Mouse (Mus musculus) neural tube, embryonic 10.5 days (tissue): ENCODE measurements around the gene Hnrnpl.

Experiments used
- DNase-seq: peaks from one replicate; pipeline ENCODE4 v3.0.0-alpha.2; 2017; ENCODE audit warnings: low spot score; ENCODE audit errors: extremely low spot score

Hnrnpl gene

GRCm38 (mm10) chr7:28812436-28812835, 4.1 kb downstream of the Hnrnpl start:
- no peak for DNase-seq

GRCm38 (mm10) chr7:28812949-28813348, 4.6 kb downstream of the Hnrnpl start:
- no peak for DNase-seq

DNA sequence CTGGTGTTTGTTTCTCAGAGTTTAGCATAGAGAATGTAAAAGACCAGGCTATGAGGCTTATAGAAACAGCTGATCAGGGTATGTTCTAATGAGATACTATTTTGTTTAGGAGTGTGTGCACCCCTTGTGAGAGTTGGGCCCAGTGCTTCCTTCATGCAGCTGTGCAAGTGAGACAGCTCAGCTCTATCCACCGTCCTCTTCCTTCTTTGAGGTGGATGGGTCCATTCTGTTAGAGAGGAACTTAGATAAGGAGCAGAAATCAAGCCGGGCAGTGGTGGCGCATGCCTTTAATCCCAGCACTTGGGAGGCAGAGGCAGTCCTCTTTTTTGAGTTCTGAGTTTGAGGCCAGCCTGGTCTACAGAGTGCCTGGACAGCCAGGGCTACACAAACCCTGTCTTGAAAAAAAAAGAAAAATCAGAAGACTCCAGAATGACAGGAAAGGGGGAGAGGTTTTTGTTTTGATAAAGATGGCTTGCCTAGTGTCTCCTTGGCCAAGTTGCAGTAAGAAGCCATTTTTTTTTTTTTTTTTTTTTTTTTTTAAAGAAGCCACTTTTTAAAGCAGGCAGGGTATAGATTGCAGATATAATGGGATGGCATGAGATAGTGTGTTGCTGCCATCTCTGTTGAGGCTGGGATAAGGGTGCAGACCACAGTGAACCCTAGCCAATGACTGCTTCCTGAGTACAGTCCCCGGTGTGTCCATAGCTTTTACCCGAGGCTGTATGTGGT, 6.1 kb downstream of the Hnrnpl start:
- no peak for DNase-seq

GRCm38 (mm10) chr7:28815230-28815629, 6.9 kb downstream of the Hnrnpl start:
- no peak for DNase-seq

DNA sequence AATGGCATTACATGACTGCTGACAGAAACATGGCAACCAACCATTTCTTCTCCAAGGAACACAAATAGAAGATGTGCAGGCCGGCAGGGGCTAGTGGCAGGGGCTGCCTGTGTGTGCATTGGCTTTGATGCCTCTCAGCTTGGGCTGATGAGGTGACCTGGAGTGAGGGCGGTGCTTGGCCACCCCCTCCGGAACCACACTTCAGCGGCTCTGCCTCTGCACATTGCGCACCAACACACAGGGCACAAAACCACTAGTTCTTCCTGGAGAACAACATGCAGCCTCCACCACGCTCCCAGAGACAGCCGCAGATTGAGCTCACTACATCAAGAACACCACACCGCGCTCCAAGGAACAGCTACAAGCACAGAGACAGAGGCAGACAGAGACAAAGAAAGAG, 7.9 kb downstream of the Hnrnpl start:
- DNase-seq: no peak

GRCm38 (mm10) chr7:28816920-28817319, 8.6 kb downstream of the Hnrnpl start:
- DNase-seq: no peak

DNA sequence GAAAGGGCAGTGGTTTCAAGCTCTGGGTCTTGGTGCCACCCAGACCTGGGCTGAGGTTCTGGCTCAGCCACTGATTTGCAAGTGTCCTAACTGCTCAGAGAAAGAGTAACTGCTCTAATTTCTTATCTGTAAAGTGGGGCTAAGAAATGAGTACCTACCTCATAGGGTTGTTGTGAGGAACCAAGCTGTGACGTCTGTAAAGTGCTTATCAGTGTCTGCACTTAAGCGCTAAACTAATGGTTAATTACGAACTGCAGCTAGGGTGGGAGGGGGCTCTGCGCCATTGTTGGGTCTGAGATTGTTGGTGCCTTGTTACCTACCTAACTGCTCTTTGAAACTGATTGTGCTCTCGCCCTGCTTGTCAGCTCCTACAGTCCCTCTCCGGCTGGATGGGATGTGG, 9.2 kb downstream of the Hnrnpl start:
- DNase-seq: no peak

- DNase-seq: no peak
Observed at GRCm38 (mm10) chr7:28817957-28818356, 9.6 kb downstream of the Hnrnpl start.

- no peak for DNase-seq
Observed at GRCm38 (mm10) chr7:28818436-28818835, 10.1 kb downstream of the Hnrnpl start.

- no peak for DNase-seq
Observed at GRCm38 (mm10) chr7:28818861-28819452, 10.6 kb downstream of the Hnrnpl start.

- no peak for DNase-seq
Observed at GRCm38 (mm10) chr7:28819571-28819970, 11.2 kb downstream of the Hnrnpl start.

DNA sequence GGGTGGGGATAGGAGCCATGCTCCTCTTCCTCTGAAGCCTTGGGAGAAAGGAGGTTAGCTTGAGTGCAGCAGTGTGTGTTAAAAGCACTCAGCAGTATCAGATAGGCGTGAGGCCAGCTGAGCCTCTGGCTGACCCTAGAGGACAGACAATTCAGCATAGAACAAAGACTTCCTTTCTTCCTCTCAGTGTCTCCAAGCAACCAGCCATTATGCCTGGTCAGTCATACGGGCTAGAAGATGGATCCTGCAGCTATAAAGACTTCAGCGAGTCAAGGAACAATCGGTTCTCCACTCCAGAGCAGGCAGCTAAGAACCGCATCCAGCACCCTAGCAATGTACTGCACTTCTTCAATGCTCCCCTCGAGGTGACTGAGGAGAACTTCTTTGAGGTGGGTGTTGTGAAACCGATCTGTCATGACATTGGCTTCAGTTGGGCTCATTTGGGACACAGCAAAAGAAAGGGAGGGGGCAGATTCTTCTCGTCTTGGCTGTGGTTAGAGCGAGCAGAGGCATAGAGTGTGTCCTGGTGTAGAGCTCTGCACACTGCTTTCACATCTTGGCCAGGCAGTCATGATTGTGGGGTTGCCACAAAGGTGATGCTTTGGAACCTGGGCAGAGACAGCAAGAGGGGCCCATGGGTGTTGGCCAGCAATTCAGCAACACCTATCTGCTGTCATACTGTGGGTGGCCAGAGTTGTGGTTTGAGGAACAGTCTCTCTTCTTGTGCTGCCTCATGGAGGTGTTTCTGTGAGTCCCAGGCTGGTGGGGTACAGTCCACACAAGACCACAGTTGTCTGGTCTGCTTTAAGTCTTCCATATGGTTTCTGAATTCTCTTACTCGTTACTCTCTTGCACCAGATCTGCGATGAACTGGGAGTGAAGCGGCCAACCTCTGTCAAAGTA, 12.3 kb downstream of the Hnrnpl start:
- peak; percentile 58 for DNase-seq

DNA sequence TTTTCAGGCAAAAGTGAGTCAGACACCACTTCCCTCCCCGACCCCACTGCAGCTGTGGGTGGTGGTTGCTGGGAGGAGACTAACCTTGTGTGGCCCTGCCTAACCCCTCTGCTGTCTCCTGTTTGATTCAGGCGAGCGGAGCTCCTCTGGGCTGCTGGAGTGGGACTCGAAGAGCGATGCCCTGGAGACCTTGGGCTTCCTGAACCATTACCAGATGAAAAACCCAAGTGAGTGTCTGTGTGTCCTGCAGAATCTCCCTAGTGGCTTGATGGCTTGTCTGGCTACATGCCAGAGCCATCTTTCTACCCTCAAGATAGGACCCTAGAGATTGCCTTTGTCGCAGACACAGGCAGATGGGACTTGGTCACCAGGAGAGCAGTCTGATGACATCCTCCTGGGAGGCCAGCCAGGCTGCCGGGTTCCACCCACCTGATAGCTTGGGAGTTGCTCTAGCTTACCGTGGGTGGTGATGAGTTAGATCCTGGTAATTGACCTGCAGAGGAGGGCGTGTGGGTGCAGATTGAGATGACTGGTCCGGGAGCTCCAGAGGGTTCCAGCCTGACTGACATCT, 13.0 kb downstream of the Hnrnpl start:
- no peak for DNase-seq

DNA sequence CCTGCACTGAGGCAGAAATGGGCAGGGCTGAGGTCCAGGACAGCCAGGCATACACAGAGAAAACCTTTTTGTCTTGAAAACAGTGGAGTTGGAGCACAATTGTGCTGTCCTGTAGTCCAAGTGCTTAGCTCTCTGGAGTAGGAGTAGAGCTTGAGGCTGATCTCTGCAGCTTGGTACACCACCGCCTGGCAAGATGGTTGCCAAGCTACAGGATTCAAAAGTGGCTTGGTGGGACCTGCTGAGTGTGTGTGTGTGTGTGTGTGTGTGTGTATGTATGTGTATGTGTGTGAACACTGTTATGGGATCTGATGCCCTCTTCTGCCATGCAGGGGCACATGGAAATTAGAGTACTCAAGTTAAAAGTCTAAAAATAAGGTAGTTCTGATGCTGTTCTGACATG, 14.2 kb downstream of the Hnrnpl start:
- DNase-seq: no peak

DNA sequence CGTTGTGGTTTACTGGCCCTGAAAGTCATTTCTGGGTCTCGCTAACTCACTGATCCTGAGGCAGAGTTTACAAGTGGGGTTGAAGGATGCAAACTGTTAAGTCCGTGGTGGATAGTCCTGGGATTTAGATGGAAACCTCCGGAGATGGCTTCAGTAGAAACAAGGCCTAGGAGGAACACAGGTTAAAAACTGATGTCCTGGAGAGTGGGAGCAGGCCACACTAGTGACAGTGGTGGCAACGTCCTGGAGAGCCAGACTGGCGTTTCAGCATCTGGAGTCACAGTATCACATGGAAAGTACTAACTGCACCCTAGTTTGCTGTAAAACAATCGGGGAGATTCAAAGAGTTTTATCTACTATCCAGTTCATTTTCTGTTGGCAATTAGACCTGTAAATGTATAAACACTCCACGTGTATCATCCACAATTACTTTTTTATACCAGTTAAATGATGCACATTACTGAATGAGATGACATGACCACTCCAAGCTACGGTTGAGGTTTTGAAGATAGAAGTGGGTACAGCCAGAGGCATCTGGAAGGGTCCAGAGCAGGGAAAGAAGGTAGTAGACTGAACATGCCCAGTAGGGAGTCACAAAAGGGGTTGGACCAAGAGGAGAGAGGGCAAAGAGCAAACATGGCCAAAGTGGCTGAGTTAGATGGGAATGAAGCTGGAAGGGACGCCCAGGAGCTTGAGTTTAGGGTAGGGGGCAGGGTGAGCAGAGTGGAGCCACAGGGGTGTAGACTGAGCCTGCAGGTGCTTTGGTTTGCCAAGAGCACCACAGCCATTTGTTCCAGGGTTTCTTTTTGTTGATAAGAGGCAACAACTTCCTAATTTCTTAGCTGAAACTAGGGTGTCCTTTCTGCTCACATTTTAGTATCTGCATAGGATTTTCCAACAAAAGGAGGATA, 14.9 kb downstream of the Hnrnpl start:
- no peak for DNase-seq

DNA sequence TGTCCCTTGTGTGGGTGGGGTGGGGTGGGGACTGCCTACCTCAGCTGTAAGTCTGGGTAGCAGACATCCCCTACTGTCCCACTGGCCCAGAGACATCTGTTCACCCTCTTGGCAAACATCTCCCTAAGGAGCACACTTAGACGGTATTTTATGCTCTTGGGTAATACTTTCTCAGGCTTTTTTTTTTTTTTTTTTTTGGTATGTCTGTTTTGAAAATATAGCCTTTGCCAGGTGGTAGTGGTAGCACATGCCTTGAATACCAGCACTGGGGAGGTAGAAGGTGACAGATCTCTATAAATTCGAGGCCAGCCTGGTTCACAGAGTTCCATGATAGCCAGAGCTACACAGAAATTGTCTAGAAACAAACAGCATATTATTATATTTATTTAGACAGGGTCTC, 15.6 kb downstream of the Hnrnpl start:
- no peak for DNase-seq

- peak; percentile 86 for DNase-seq
Observed at GRCm38 (mm10) chr7:28824941-28825685, 16.8 kb downstream of the Hnrnpl start, which contains the start of gene Ech1. Gene Ech1 (plus strand): TSS chr7:28825217.

DNA sequence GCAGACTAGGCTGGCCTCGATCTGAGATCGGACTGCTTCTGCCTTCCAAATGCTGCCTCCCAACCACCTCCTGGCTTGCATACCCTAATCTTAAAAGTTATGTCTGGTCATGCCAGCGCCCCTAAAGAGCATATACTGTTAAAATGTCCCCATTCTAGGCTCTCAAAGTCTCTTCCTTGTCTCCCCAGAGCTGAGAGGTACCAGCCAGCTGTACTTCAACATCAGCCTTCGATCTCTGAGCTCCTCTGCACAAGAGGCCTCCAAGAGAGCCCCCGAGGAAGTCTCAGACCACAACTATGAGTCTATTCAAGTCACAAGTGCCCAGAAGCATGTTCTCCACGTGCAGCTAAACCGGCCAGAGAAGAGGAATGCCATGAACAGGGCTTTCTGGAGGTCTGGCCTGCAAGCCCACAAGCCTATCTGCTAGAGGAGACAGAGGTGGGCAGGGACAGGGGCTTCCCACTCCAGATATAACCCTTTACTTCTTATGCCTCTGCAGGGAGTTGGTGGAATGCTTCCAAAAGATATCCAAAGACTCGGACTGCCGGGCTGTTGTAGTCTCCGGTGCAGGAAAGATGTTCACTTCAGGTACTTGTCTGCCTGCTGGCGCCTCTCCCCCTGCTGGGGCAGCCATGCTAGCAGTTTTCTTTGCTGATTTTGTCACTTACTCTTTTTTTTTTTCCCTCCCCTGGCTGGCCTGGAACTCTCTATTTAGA, 17.5 kb downstream of the Hnrnpl start:
- no peak for DNase-seq

- no peak for DNase-seq
Observed at GRCm38 (mm10) chr7:28826402-28826772, 18.0 kb downstream of the Hnrnpl start.
